Mouse (Mus musculus) neural tube, embryonic 10.5 days (tissue): ENCODE data around the gene Olfr588-ps1.
"Not testable (repeated sequence)": the region's sequence is repeated elsewhere in the genome, so short reads cannot be mapped to it uniquely, and the experiment has no call there.

Experiments used
- DNase-seq: peaks from one replicate; pipeline ENCODE4 v3.0.0-alpha.2; 2017; ENCODE audit warnings: low spot score; ENCODE audit errors: extremely low spot score

Olfr588-ps1 gene

GRCm38 (mm10) chr7:103140579-103140978 is at the start of gene Olfr588-ps1:
Gene Olfr588-ps1 (plus strand): TSS chr7:103140879.
- DNase-seq, result no peak

- DNase-seq, result no peak
Measured at GRCm38 (mm10) chr7:103097420-103097819, 43.3 kb upstream of the Olfr588-ps1 start, which contains the start of gene Olfr585. Gene Olfr585 (plus strand): TSS chr7:103097720.

- no peak for DNase-seq
Measured at GRCm38 (mm10) chr7:103119406-103119805, 21.3 kb upstream of the Olfr588-ps1 start.

- DNase-seq, result no peak
Measured at GRCm38 (mm10) chr7:103125538-103125937, 15.1 kb upstream of the Olfr588-ps1 start, which contains the start of gene Olfr586. Gene Olfr586 (minus strand): TSS chr7:103125638.

GRCm38 (mm10) chr7:103156256-103156655 is 15.6 kb downstream of the Olfr588-ps1 start, which contains the start of gene Olfr589:
Gene Olfr589 (minus strand): TSS chr7:103156356.
- DNase-seq, result no peak

- no peak for DNase-seq
Measured at GRCm38 (mm10) chr7:103169697-103170096, 29.0 kb downstream of the Olfr588-ps1 start.

- DNase-seq, result no peak
Measured at GRCm38 (mm10) chr7:103178240-103178639, 37.6 kb downstream of the Olfr588-ps1 start, which contains the start of gene Olfr591. Gene Olfr591 (minus strand): TSS chr7:103178340.

- DNase-seq, result not testable (repeated sequence)
Measured at GRCm38 (mm10) chr7:103184503-103184902, 43.8 kb downstream of the Olfr588-ps1 start, which contains the start of gene Olfr592. Gene Olfr592 (plus strand): TSS chr7:103184803.
